Mouse (Mus musculus) embryonic facial prominence, embryonic 14.5 days (tissue): ENCODE results near the gene Gm49337. TPM values are rescaled to one million over a fixed set of nuclear protein-coding genes. Genes with fewer than 3 reads are reported as not detected.
"Not testable (repeated sequence)": the region's sequence is repeated elsewhere in the genome, so short reads cannot be mapped to it uniquely, and the experiment has no call there.

Experiments
- ATAC-seq: fragments of 200-750 bp; cut with Nextera tagmentation; 2 replicates; pipeline ENCODE4 v1.8.0; 2017; ENCODE audit warnings: low read depth, moderate number of reproducible peaks, moderate TSS enrichment
- DNase-seq: peaks from one replicate; pipeline ENCODE4 v3.0.0-alpha.2; 2015; ENCODE audit warnings: low spot score
- H3K27ac ChIP-seq: fragments of 300-500 bp; sonication (generic); replicated peaks from 2 replicates; pipeline ENCODE4 v1.5.1; 2014; ENCODE audit warnings: low read depth, mild to moderate bottlenecking, low read length, moderate library complexity
- H3K27me3 ChIP-seq: fragments of 300-500 bp; sonication (generic); replicated peaks from 2 replicates; pipeline ENCODE4 v1.6.1; 2014; ENCODE audit warnings: low read length; ENCODE audit not compliant: control insufficient read depth, insufficient read depth
- H3K36me3 ChIP-seq: fragments of 300-500 bp; sonication (generic); 2 replicates; pipeline ENCODE4 v1.6.1; 2014; ENCODE audit warnings: low read length, mixed read lengths; ENCODE audit not compliant: control insufficient read depth, insufficient read depth
- H3K4me1 ChIP-seq: fragments of 300-500 bp; sonication (generic); 2 replicates; pipeline ENCODE4 v1.6.1; 2014; ENCODE audit warnings: antibody characterized with exemption, low read length; ENCODE audit not compliant: control insufficient read depth, insufficient read depth
- H3K4me2 ChIP-seq: fragments of 300-500 bp; sonication (generic); 2 replicates; pipeline ENCODE4 v1.6.1; 2014; ENCODE audit warnings: low read depth, mild to moderate bottlenecking, low read length, moderate library complexity, mixed read lengths
- H3K4me3 ChIP-seq: fragments of 300-500 bp; sonication (generic); 2 replicates; pipeline ENCODE4 v1.5.1; 2014; ENCODE audit warnings: low read depth, mild to moderate bottlenecking, low read length
- H3K9ac ChIP-seq: fragments of 300-500 bp; sonication (generic); 2 replicates; pipeline ENCODE4 v1.6.1; 2014; ENCODE audit warnings: low read depth, mild to moderate bottlenecking, low read length, moderate library complexity, mixed read lengths
- H3K9me3 ChIP-seq: fragments of 300-500 bp; sonication (generic); 2 replicates; pipeline ENCODE4 v1.6.1; 2016; ENCODE audit warnings: low read length; ENCODE audit not compliant: control insufficient read depth
- WGBS: fragments of 180-500 bp; shearing (Covaris S2); extraction: QIAGEN DNeasy Blood & Tissue Kit; methylation state at CpG from one replicate; pipeline ENCODE4 v1.1.7; 2014; 5-methylcytosine and 5-hydroxymethylcytosine counted together
- polyA plus RNA-seq: library from polyadenylated mRNA; unstranded; fragments of >200 nt; fragmentation: Nextera tagmentation; extraction: Ambion mirVana; gene quantifications from 2 replicates; pipeline ENCODE4 v1.2.1, GENCODE M21; 2014

The Gm49337 gene
- polyA plus RNA-seq, 1 experiment from 2014 or later, result not detected

GRCm38 (mm10) chr4:116208891-116209290 is 35.7 kb downstream of the Gm49337 start:
- DNase-seq (no peak), ATAC-seq (no peak)
- no peak overlapping the region for H3K27ac ChIP-seq
- no peaks in the 10 kb centered on the region for H3K9me3 ChIP-seq
- no peak overlapping the region for H3K4me2 ChIP-seq
- no peaks in the 10 kb centered on the region for H3K27me3 ChIP-seq
- 91% methylated on average over 1 of the region's 1 CpGs for WGBS
- no peak overlapping the region for H3K4me3 ChIP-seq
- no peak overlapping the region for H3K9ac ChIP-seq
- H3K4me1 ChIP-seq, result no peaks in the 10 kb centered on the region
- no peaks in the 10 kb centered on the region for H3K36me3 ChIP-seq

- no peak overlapping the region for H3K27ac ChIP-seq
- DNase-seq, result no peak
- WGBS, result 85% methylated on average over 2 of the region's 2 CpGs
Observed at GRCm38 (mm10) chr4:116215895-116216605, 42.9 kb downstream of the Gm49337 start.

GRCm38 (mm10) chr4:116217046-116217445 is 43.9 kb downstream of the Gm49337 start:
- Histone ChIP-seq H3K4me3 (no peak overlapping the region), H3K27ac (no peak overlapping the region), H3K9ac (no peak overlapping the region), H3K27me3 (no peaks in the 10 kb centered on the region), H3K4me1 (no peaks in the 10 kb centered on the region), H3K9me3 (no peaks in the 10 kb centered on the region), H3K4me2 (no peak overlapping the region), H3K36me3 (no peaks in the 10 kb centered on the region)
- WGBS, result 28% methylated on average over 2 of the region's 2 CpGs
- DNase-seq (peak; percentile 45), ATAC-seq (no peak)

More at GRCm38 (mm10) chr4:116215895-116216605, 42.9 kb downstream of the Gm49337 start:
- no peaks in the 10 kb centered on the region for H3K27me3 ChIP-seq
- no peaks in the 10 kb centered on the region for H3K4me1 ChIP-seq
- no peak overlapping the region for H3K4me3 ChIP-seq
- H3K36me3 ChIP-seq, result no peaks in the 10 kb centered on the region
- no peak overlapping the region for H3K9ac ChIP-seq
- no peak for ATAC-seq
- no peak overlapping the region for H3K4me2 ChIP-seq
- no peaks in the 10 kb centered on the region for H3K9me3 ChIP-seq

GRCm38 (mm10) chr4:116217661-116218060 is 44.5 kb downstream of the Gm49337 start:
- H3K27me3 ChIP-seq, H3K9ac ChIP-seq, H3K9me3 ChIP-seq, H3K4me1 ChIP-seq, H3K4me3 ChIP-seq, DNase-seq, ATAC-seq, H3K27ac ChIP-seq, H3K4me2 ChIP-seq, H3K36me3 ChIP-seq: not testable (repeated sequence)
- 88% methylated on average over 1 of the region's 1 CpGs for WGBS

- H3K4me1 ChIP-seq, result peaks cover 3% of the 10 kb centered on the region; the same call in 1 of the 2 replicates
- no peaks in the 10 kb centered on the region for H3K27me3 ChIP-seq
- H3K4me3 ChIP-seq, result no peak overlapping the region
- ATAC-seq (no peak), DNase-seq (no peak)
- H3K36me3 ChIP-seq, result no peaks in the 10 kb centered on the region
- H3K9me3 ChIP-seq, result no peaks in the 10 kb centered on the region
- no peak overlapping the region for H3K9ac ChIP-seq
- no peak overlapping the region for H3K4me2 ChIP-seq
- WGBS, result 72% methylated on average over 1 of the region's 1 CpGs
- H3K27ac ChIP-seq, result no peak overlapping the region
Observed at GRCm38 (mm10) chr4:116219056-116219455, 45.9 kb downstream of the Gm49337 start.

- peak overlapping the region; percentile 99 for H3K27ac ChIP-seq
- WGBS, result 4% methylated on average over 6 of the region's 6 CpGs
- DNase-seq, result peak; percentile 47
Observed at GRCm38 (mm10) chr4:116220071-116220650, 47.0 kb downstream of the Gm49337 start.

GRCm38 (mm10) chr4:116220780-116221139 is 47.6 kb downstream of the Gm49337 start:
- Histone ChIP-seq H3K9me3 (no peaks in the 10 kb centered on the region), H3K27ac (peak overlapping the region; percentile 99), H3K36me3 (no peaks in the 10 kb centered on the region), H3K4me2 (peak overlapping the region; percentile 74), H3K4me1 (peaks cover 3% of the 10 kb centered on the region; the same call in 1 of the 2 replicates), H3K9ac (peak overlapping the region; percentile 84), H3K4me3 (peak overlapping the region; percentile 67), H3K27me3 (no peaks in the 10 kb centered on the region)
- DNase-seq (no peak), ATAC-seq (peak; percentile 53)
- 1% methylated on average over 18 of the region's 26 CpGs for WGBS

More at GRCm38 (mm10) chr4:116220071-116220650, 47.0 kb downstream of the Gm49337 start:
- H3K4me2 ChIP-seq, result peak overlapping the region; percentile 74
- peaks cover 3% of the 10 kb centered on the region; the same call in 1 of the 2 replicates for H3K4me1 ChIP-seq
- H3K9ac ChIP-seq, result peak overlapping the region; percentile 84
- H3K36me3 ChIP-seq, result no peaks in the 10 kb centered on the region
- H3K9me3 ChIP-seq, result no peaks in the 10 kb centered on the region
- no peaks in the 10 kb centered on the region for H3K27me3 ChIP-seq
- no peak for ATAC-seq
- peak overlapping the region; percentile 67 for H3K4me3 ChIP-seq

GRCm38 (mm10) chr4:116221140-116221851 is 48.1 kb downstream of the Gm49337 start, which contains the start of gene Pik3r3:
Pik3r3 (plus strand) TSS chr4:116221618.
- Histone ChIP-seq H3K36me3 (no peaks in the 10 kb centered on the region), H3K4me1 (peaks cover 3% of the 10 kb centered on the region; the same call in 1 of the 2 replicates), H3K27ac (peak within 1 kb of the TSS; percentile 99), H3K9me3 (no peaks in the 10 kb centered on the region), H3K9ac (peak within 1 kb of the TSS; percentile 92), H3K27me3 (no peaks in the 10 kb centered on the region), H3K4me3 (peak within 1 kb of the TSS; percentile 67), H3K4me2 (peak within 1 kb of the TSS; percentile 76)
- under 1% methylated on average over 51 of the region's 53 CpGs for WGBS
- DNase-seq, result peak; percentile 100
- peak; percentile 99 for ATAC-seq
